Mouse (Mus musculus) megakaryocyte-erythroid progenitor cell, adult 5 weeks (primary cell): Measurements from ENCODE around the gene Olfr403. TPM values are rescaled to one million over a fixed set of nuclear protein-coding genes. Genes with fewer than 3 reads are reported as not detected.

Experiments
- polyA plus RNA-seq: library from polyadenylated mRNA; stranded (reverse); fragments of >175 nt; gene quantifications from 2 replicates; pipeline ENCODE4 v1.2.3, GENCODE M21; 2012

Olfr403 gene
- not detected in 2 replicates for polyA plus RNA-seq

DNA sequence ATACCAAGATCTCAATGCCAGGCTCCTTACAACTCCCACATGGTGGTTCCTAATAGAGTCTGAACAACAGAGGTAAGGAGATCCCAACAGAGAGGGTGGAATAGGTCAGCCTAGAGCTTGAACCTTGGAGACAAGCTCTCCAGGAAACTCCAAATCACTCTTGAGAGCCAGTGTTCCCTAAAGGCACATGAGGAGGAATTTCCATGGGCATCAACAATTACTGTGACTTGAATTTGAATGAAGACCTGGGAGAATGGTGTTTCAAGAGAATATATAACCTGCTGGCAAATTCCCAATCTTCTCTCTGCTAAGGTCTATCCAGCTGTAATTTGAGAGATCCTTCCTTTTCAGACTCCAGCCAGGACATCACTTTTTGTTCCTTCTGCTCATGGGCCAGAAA, at the start of gene Olfr403:
Gene Olfr403 (plus strand): TSS at position 301 of the 400 bp plus-strand sequence.

DNA sequence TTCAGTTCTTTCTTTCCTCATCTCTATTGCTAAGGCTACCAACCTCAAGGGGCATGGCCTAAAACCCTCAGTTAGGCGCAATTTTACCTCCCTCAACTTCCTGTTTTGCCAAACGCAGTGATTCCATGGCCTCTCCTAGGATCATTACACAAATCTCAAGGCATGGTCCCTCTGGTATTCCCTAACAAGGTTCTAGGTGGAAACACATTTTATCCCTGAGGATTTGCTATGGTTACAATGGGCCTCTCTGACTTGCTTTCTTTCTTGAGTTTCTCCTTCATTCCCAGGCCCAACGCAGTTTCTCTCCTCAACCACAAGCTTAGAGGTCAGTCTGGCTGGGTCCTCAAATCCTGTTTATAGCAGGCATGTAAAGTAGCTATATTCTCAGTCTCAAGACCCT, 32.8 kb upstream of the Olfr403 start, which contains the start of gene Olfr402:
Gene Olfr402 (plus strand): TSS at position 301 of the 400 bp plus-strand sequence.

DNA sequence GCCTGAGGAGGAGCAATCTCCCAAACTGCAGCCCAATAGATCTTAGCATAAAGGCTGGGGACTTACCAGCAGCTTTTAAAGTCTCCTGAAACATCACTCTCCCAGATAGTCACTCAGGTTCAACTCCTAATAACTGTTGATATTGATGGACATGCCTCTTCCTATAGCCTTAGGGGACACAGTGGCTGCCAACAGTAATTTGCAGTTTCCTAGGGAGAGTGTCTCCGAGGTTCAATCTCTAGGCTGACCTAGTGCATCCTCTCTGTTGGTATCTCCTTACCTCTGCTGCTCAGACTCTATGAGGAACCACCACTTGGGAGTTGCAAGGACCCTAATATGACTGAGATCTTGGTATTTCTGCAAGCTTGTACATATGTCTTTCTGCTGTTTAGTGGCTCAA, 25.2 kb downstream of the Olfr403 start, which contains the start of gene Olfr43:
Gene Olfr43 (minus strand): TSS at position 101 of the 400 bp plus-strand sequence.

Other genes starting within 250 kb of the Olfr403 start
- gene Olfr23, start 249.6 kb upstream of the Olfr403 start, polyA plus RNA-seq, result not detected in 2 replicates
- gene Olfr397, start 225.4 kb upstream of the Olfr403 start, polyA plus RNA-seq, result not detected in 2 replicates
- 0.02 TPM in 1 of 2 replicates, not detected in the other for gene Olfr398, start 195.8 kb upstream of the Olfr403 start, polyA plus RNA-seq
- not detected in 2 replicates for gene Olfr139, start 129.7 kb upstream of the Olfr403 start, polyA plus RNA-seq
- gene Olfr399, start 129.6 kb upstream of the Olfr403 start, polyA plus RNA-seq, result not detected in 2 replicates
- gene Zfp616, start 116.3 kb upstream of the Olfr403 start, polyA plus RNA-seq, result not detected in 2 replicates
- gene Olfr401, start 72.5 kb upstream of the Olfr403 start, polyA plus RNA-seq, result not detected in 2 replicates
- gene Olfr402, start 32.7 kb upstream of the Olfr403 start, polyA plus RNA-seq, result not detected in 2 replicates
- not detected in 2 replicates for gene Olfr43, start 25.1 kb downstream of the Olfr403 start, polyA plus RNA-seq
- not detected in 2 replicates for gene Olfr406, start 73.6 kb downstream of the Olfr403 start, polyA plus RNA-seq
- not detected in 2 replicates for gene Olfr59, start 97.5 kb downstream of the Olfr403 start, polyA plus RNA-seq
- gene Olfr410, start 151.8 kb downstream of the Olfr403 start, polyA plus RNA-seq, result not detected in 2 replicates
- gene Olfr411, start 166.4 kb downstream of the Olfr403 start, polyA plus RNA-seq, result not detected in 2 replicates
- not detected in 2 replicates for gene Olfr412, start 175.8 kb downstream of the Olfr403 start, polyA plus RNA-seq